Mouse (Mus musculus) heart, adult 2 months (tissue): ENCODE results near the gene Sgip1.

Experiments used
- CTCF ChIP-seq: fragments of 200-600 bp; IDR thresholded peaks from 2 replicates; pipeline ENCODE4 v1.8.1; 2022; ENCODE audit warnings: antibody characterized with exemption, mild to moderate bottlenecking, moderate library complexity
- POLR2A ChIP-seq: fragments of 200-500 bp; IDR thresholded peaks from 2 replicates; pipeline ENCODE4 v1.6.1; 2011; ENCODE audit warnings: mild to moderate bottlenecking, low read depth, low read length, control low read depth; ENCODE audit not compliant: insufficient read depth

DNA sequence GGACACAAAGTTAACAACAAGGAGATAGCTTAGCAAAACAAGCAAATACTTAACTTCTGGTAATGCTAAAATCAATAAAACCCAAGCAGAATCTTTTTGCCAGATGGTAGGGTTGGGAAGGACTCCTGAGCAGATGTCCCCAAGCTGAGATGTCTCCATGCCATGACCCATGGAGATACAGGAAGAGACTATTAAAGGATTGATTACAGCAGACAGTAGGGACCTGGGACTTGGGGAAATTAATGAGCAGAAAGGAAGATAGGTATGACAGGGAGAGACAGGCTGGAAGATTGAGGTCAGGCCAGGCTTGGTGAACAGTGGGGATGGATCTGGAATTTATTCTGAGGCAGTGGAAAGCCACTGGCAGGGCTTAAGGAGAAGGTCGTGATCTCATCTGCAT lies 33.5 kb downstream of the Sgip1 start:
- no peak for TF ChIP-seq CTCF
- TF ChIP-seq POLR2A: no peak
